Mouse (Mus musculus) hindbrain, postnatal 0 days (tissue): ENCODE measurements around the gene Adrm1. TPM values are rescaled to one million over a fixed set of nuclear protein-coding genes. Genes with fewer than 3 reads are reported as not detected.

ENCODE experiments used
- ATAC-seq: fragments of 200-750 bp; cut with Nextera tagmentation; 2 replicates; pipeline ENCODE4 v1.8.0; 2017; ENCODE audit warnings: mild to moderate bottlenecking, moderate TSS enrichment, moderate library complexity
- DNase-seq: peaks from one replicate; pipeline ENCODE4 v3.0.0-alpha.2; 2015; ENCODE audit warnings: low spot score
- H3K27ac ChIP-seq: fragments of 300-500 bp; sonication (generic); 2 replicates; pipeline ENCODE4 v1.5.1; 2014; ENCODE audit warnings: mild to moderate bottlenecking
- H3K27me3 ChIP-seq: fragments of 300-500 bp; sonication (generic); 2 replicates; pipeline ENCODE4 v1.6.1; 2014; ENCODE audit warnings: low read length, mixed read lengths; ENCODE audit not compliant: insufficient read depth
- H3K36me3 ChIP-seq: fragments of 300-500 bp; sonication (generic); 2 replicates; pipeline ENCODE4 v1.6.1; 2014; ENCODE audit warnings: low read length, mixed read lengths; ENCODE audit not compliant: insufficient read depth
- H3K4me1 ChIP-seq: fragments of 300-500 bp; sonication (generic); 2 replicates; pipeline ENCODE4 v1.6.1; 2014; ENCODE audit warnings: antibody characterized with exemption, low read length, mixed read lengths; ENCODE audit not compliant: insufficient read depth
- H3K4me2 ChIP-seq: fragments of 300-500 bp; sonication (generic); 2 replicates; pipeline ENCODE4 v1.6.1; 2014; ENCODE audit warnings: low read depth, mild to moderate bottlenecking, low read length, moderate library complexity, mixed read lengths
- H3K4me3 ChIP-seq: fragments of 300-500 bp; sonication (generic); 2 replicates; pipeline ENCODE4 v1.5.1; 2014; ENCODE audit warnings: low read length
- H3K9ac ChIP-seq: fragments of 300-500 bp; sonication (generic); replicated peaks from 2 replicates; pipeline ENCODE4 v1.6.1; 2014; ENCODE audit warnings: mild to moderate bottlenecking, low read length, moderate library complexity, mixed read lengths
- H3K9me3 ChIP-seq: fragments of 300-500 bp; sonication (generic); 2 replicates; pipeline ENCODE4 v1.6.1; 2016; ENCODE audit warnings: low read length, mixed read lengths
- CTCF ChIP-seq: IDR thresholded peaks from 2 replicates; pipeline ENCODE4 v1.5.1; 2016; ENCODE audit warnings: antibody characterized with exemption, control low read depth, low read depth
- WGBS: fragments of 180-500 bp; shearing (Covaris S2); extraction: QIAGEN DNeasy Blood & Tissue Kit; methylation state at CpG from one replicate; pipeline ENCODE4 v1.1.7; 2014; 5-methylcytosine and 5-hydroxymethylcytosine counted together
- microRNA-seq, 2 experiments: library from miRNA; unstranded; fragments of <30 nt; microRNA quantifications; one replicate each; pipeline ENCODE4; 2016
- polyA plus RNA-seq: library from polyadenylated mRNA; unstranded; fragments of >200 nt; fragmentation: Nextera tagmentation; extraction: Ambion mirVana; gene quantifications from 2 replicates; pipeline ENCODE4 v1.2.1, GENCODE M21; 2015
- total RNA-seq: library from RNA; depleted of rRNA; stranded (reverse); fragments of >200 nt; gene quantifications from 2 replicates; pipeline ENCODE4 v1.2.3, GENCODE M21; 2014; rRNA removed

Adrm1 gene
- total and polyA plus RNA-seq, 2 experiments from 2014 or later = 107 to 207 TPM

DNA sequence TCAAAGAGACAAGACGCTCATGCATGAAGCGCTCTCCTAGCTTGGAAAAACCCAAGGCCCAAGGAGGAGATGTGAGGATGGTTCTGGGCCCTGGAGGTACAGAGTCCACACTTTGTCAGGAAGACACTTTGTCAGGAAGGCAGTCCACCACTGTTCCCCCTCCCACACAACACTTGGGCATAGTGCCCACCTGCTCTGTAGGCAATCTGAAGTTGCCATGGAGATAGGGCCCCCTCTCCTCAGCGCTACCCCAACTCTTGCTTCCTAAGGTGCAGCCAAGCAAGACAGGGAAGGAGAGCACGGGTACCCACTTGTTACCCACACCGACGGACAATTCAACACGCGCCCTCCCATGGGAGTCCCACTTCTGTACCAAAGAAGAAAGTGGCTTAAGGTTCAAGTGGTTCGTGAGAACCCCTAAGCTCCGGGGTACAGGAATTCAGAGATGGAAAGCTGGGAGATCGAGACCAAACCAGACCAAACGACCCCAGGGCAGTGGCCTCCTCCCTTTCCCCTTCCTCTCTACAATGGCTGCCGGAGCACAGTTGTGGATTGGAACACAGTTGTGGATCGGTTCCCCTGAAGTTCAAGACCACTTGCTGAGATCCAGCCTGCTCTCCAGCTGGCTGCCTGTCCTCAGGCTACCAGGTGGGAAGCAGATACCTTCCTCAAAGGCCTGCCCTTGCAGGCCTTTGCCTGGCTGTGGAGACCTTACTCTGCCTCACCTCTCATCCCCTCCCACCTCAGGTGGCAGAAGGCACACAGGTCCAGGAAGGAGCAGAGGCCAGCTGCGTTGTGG is 48.1 kb downstream of the Adrm1 start:
- H3K9me3 ChIP-seq = no peaks in the 10 kb centered on the region
- no peak overlapping the region for H3K9ac ChIP-seq
- no peak for ATAC-seq
- peak overlapping the region; percentile 43; the same call in 1 of the 2 replicates for H3K27ac ChIP-seq
- no peak overlapping the region for H3K4me2 ChIP-seq
- H3K27me3 ChIP-seq = no peaks in the 10 kb centered on the region
- no peaks in the 10 kb centered on the region for H3K36me3 ChIP-seq
- WGBS = 61% methylated on average over 15 of the region's 15 CpGs
- TF ChIP-seq CTCF = no peak
- DNase-seq = peak; percentile 52
- no peak overlapping the region for H3K4me3 ChIP-seq
- H3K4me1 ChIP-seq = peaks cover 19% of the 10 kb centered on the region

DNA sequence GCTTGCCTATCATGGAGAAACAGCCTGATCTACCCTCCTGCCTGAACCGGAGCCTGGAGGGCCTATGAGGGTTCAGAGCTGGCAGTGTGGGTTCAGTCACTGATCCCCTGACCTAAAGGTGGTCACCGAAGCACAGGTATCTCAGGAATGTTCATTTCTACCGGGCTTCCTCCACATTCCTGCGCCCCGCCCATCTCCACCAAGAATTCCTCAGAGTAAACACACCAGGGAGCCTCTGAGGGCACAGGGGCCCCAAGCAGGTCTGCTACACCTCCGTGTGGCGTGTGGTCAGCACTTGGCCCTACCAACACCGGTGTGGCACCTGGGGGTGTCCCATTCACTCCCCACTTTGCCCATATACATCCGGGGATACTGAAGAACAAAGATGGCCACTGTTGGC is 48.9 kb downstream of the Adrm1 start:
- Histone ChIP-seq H3K4me1 (peaks cover 19% of the 10 kb centered on the region), H3K4me3 (no peak overlapping the region), H3K27me3 (peaks cover 4% of the 10 kb centered on the region; the same call in 1 of the 2 replicates), H3K4me2 (no peak overlapping the region), H3K27ac (no peak overlapping the region), H3K9ac (no peak overlapping the region), H3K36me3 (no peaks in the 10 kb centered on the region), H3K9me3 (no peaks in the 10 kb centered on the region)
- no peak for TF ChIP-seq CTCF
- DNase-seq = no peak
- 80% methylated on average over 9 of the region's 9 CpGs for WGBS
- ATAC-seq = no peak

DNA sequence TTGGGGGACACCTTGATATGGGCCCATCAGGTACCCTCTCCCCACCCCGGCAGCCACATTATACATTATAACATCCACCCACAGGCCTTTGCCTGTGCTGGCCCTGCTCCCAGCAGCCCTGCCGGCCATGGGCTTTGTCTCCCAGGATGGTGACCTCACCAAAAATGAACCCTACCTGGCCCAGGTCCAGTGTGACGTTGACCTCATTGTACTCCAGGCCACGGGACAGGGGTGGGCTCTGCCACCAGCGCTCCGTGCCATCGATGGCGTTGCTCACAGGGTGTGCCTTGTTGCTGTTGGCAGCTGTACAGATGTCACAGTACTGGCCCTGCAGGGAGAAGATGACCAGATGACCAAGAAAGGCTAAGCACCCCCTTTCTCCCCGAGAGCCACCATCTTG is 49.8 kb downstream of the Adrm1 start:
- H3K4me2 ChIP-seq = no peak overlapping the region
- no peak overlapping the region for H3K4me3 ChIP-seq
- H3K4me1 ChIP-seq = peaks cover 25% of the 10 kb centered on the region
- DNase-seq (no peak), ATAC-seq (no peak)
- TF ChIP-seq CTCF = no peak
- no peak overlapping the region for H3K27ac ChIP-seq
- H3K36me3 ChIP-seq = no peaks in the 10 kb centered on the region
- H3K9ac ChIP-seq = no peak overlapping the region
- 90% methylated on average over 9 of the region's 9 CpGs for WGBS
- H3K9me3 ChIP-seq = no peaks in the 10 kb centered on the region
- peaks cover 4% of the 10 kb centered on the region; the same call in 1 of the 2 replicates for H3K27me3 ChIP-seq

DNA sequence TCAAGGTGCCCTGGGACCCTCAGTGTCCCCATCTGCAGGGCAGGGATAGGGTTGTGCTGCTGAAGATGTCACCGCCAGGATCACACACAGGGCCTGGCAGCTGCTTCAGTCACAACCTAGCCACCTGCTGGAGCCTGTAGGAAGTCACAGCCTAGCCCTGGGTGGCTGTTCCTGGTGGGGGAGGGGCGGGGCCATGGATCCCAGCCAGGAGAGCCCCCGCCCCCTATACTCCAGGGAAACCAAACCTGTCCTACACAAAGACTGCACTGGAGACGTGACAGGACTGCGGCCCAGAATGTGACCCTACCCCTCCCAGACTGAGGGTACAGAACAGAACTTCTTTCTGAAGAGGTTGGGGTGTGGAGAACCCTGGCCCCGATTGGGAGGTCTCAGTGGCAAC is 51.0 kb downstream of the Adrm1 start:
- peaks cover 8% of the 10 kb centered on the region; the same call in 1 of the 2 replicates for H3K27me3 ChIP-seq
- H3K4me2 ChIP-seq = no peak overlapping the region
- ATAC-seq (0 out of 2 replicates have a peak, but pooled peaks have one; percentile 34), DNase-seq (no peak)
- no peak overlapping the region for H3K4me3 ChIP-seq
- peak; percentile 52 for TF ChIP-seq CTCF
- no peaks in the 10 kb centered on the region for H3K9me3 ChIP-seq
- peaks cover 26% of the 10 kb centered on the region for H3K4me1 ChIP-seq
- no peaks in the 10 kb centered on the region for H3K36me3 ChIP-seq
- no peak overlapping the region for H3K27ac ChIP-seq
- 18% methylated on average over 6 of the region's 6 CpGs for WGBS
- no peak overlapping the region for H3K9ac ChIP-seq

DNA sequence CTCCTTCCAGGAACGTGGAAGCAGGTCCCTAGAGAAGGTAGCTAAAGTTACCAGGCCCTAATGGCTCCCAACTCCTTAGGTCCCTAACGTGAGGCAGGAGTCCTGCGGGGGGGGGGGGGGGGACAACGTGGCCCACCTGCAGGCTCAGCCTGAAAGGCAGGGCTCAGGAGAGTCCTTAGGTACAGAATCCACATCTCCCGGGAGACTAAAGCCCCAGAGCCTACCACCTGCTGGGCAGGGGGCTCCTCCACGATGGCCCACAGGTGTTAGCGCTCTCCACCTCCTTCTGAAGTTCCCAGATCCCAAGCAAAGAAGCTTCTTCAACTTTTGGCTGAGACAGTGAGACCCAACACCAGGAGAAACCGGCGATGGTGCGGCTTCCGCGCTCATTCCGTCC is 53.4 kb downstream of the Adrm1 start:
- no peak for ATAC-seq
- Histone ChIP-seq H3K9ac (peak overlapping the region; percentile 47; the same call in 1 of the 2 replicates), H3K4me1 (peaks cover 22% of the 10 kb centered on the region; the same call in 1 of the 2 replicates), H3K27ac (no peak overlapping the region), H3K4me2 (peak overlapping the region; percentile 98), H3K27me3 (peaks cover 11% of the 10 kb centered on the region; the same call in 1 of the 2 replicates), H3K4me3 (peak overlapping the region; percentile 58), H3K9me3 (no peaks in the 10 kb centered on the region), H3K36me3 (no peaks in the 10 kb centered on the region)
- no peak for DNase-seq
- WGBS = 4% methylated on average over 12 of the region's 13 CpGs
- TF ChIP-seq CTCF = no peak

DNA sequence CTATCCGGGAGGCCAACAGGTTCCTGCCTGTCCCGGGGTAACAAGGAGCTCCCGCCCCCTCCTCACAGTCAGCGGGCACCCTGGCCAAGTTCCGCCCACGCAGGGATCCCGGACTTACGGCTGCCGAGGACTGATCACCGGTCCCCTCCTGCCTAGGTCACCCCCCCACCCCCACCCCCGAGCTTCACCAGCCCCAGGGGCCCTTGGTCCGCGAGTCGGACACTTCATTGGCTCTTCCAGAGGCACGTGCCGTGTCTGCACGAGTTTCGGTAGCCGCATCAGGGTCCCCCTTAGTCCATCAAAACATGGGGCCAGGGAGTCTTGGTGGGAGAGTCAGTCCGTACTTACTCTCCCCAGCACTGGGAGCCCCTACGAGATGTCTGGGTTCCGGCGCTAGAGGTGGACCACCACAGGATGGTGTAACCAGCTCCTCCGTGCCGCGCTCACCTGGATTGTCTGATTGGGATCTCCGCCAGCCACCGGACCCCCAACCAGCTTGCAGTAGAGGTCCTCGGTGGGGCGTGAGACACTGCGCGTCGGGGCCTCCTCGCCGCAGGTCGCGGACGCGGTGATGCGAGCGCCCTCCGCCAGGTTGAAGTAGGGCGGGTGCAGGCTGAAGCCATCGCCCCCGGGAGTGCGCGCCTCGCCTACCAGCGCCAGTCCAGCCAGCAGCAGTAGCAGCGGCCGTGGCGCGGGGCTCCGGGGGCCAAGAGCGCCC is 53.9 kb downstream of the Adrm1 start:
- Histone ChIP-seq H3K9ac (peak overlapping the region; percentile 47), H3K9me3 (no peaks in the 10 kb centered on the region), H3K27ac (no peak overlapping the region), H3K4me2 (peak overlapping the region; percentile 98), H3K4me3 (peak overlapping the region; percentile 58), H3K36me3 (no peaks in the 10 kb centered on the region), H3K27me3 (peaks cover 11% of the 10 kb centered on the region; the same call in 1 of the 2 replicates), H3K4me1 (peaks cover 22% of the 10 kb centered on the region; the same call in 1 of the 2 replicates)
- peak; percentile 44 for ATAC-seq
- DNase-seq = no peak
- 2% methylated on average over 46 of the region's 55 CpGs for WGBS
- no peak for TF ChIP-seq CTCF

Small RNAs within 50 kb of the gene (microRNA-seq; reads per million reads assigned to microRNA genes)
- gene Mir7005 = 0 reads per million in 2 experiments

Other genes with a start within 250 kb of the Adrm1 start
- 12.1 and 13.6 TPM in 2 replicates for gene Taf4, start 194.8 kb upstream of the Adrm1 start, total RNA-seq
- gene Taf4, start 194.8 kb upstream of the Adrm1 start, polyA plus RNA-seq = 2.5 and 3.0 TPM in 2 replicates
- gene Lsm14b, start 146.5 kb upstream of the Adrm1 start, total RNA-seq = 88.2 and 102 TPM in 2 replicates
- gene Lsm14b, start 146.5 kb upstream of the Adrm1 start, polyA plus RNA-seq = 21.0 and 21.3 TPM in 2 replicates
- 196 and 230 TPM in 2 replicates for gene Psma7, start 129.1 kb upstream of the Adrm1 start, total RNA-seq
- gene Psma7, start 129.1 kb upstream of the Adrm1 start, polyA plus RNA-seq = 585 TPM in 2 replicates
- 80.7 and 100 TPM in 2 replicates for gene Ss18l1, start 129.0 kb upstream of the Adrm1 start, total RNA-seq
- gene Ss18l1, start 129.0 kb upstream of the Adrm1 start, polyA plus RNA-seq = 34.2 and 37.2 TPM in 2 replicates
- gene Mtg2, start 100.9 kb upstream of the Adrm1 start, total RNA-seq = 17.2 and 17.3 TPM in 2 replicates
- 23.3 and 23.9 TPM in 2 replicates for gene Mtg2, start 100.9 kb upstream of the Adrm1 start, polyA plus RNA-seq
- gene Hrh3, start 67.0 kb upstream of the Adrm1 start, total RNA-seq = 5.9 and 11.4 TPM in 2 replicates
- gene Hrh3, start 67.0 kb upstream of the Adrm1 start, polyA plus RNA-seq = 3.4 and 3.6 TPM in 2 replicates
- gene Osbpl2, start 52.2 kb upstream of the Adrm1 start, total RNA-seq = 39.2 and 44.0 TPM in 2 replicates
- gene Osbpl2, start 52.2 kb upstream of the Adrm1 start, polyA plus RNA-seq = 56.0 and 57.9 TPM in 2 replicates
- gene Lama5, start 54.4 kb downstream of the Adrm1 start, total RNA-seq = 10.3 and 16.5 TPM in 2 replicates
- 2.7 and 3.5 TPM in 2 replicates for gene Lama5, start 54.4 kb downstream of the Adrm1 start, polyA plus RNA-seq
- 752 and 857 TPM in 2 replicates for gene Rps21, start 85.9 kb downstream of the Adrm1 start, total RNA-seq
- 445 and 465 TPM in 2 replicates for gene Rps21, start 85.9 kb downstream of the Adrm1 start, polyA plus RNA-seq
- 56.8 and 60.5 TPM in 2 replicates for gene Cables2, start 102.0 kb downstream of the Adrm1 start, total RNA-seq
- gene Cables2, start 102.0 kb downstream of the Adrm1 start, polyA plus RNA-seq = 25.1 and 26.4 TPM in 2 replicates
- not detected in 2 replicates for gene Rbbp8nl, start 118.4 kb downstream of the Adrm1 start, total RNA-seq
- not detected in 2 replicates for gene Rbbp8nl, start 118.4 kb downstream of the Adrm1 start, polyA plus RNA-seq
- gene Gata5, start 163.2 kb downstream of the Adrm1 start, total RNA-seq = not detected in 2 replicates
- not detected in 2 replicates for gene Gata5, start 163.2 kb downstream of the Adrm1 start, polyA plus RNA-seq